Mouse (Mus musculus): ENCODE results near the gene Tlx1. TPM values are rescaled to one million over a fixed set of nuclear protein-coding genes. Genes with fewer than 3 reads are reported as not detected.

The Tlx1 gene
- polyA plus RNA-seq (2014; fragmentation: Illumina TruSeq; extraction: RNeasy Lipid Tissue Mini Kit (QIAGEN cat#74804); ENCODE audit: low read depth, low replicate concordance), result not detected

GRCm38 (mm10) chr19:45150490-45151181 lies at the start of gene Tlx1:
TSS of gene Tlx1 (plus strand) at chr19:45150680.

Other genes starting within 250 kb of the Tlx1 start
- 25.0 TPM for gene Slf2, start 219.5 kb upstream of the Tlx1 start, polyA plus RNA-seq (2014; fragmentation: Illumina TruSeq; extraction: RNeasy Lipid Tissue Mini Kit (QIAGEN cat#74804); ENCODE audit: low read depth, low replicate concordance)
- 10.0 TPM for gene Sema4g, start 161.6 kb upstream of the Tlx1 start, polyA plus RNA-seq (2014; fragmentation: Illumina TruSeq; extraction: RNeasy Lipid Tissue Mini Kit (QIAGEN cat#74804); ENCODE audit: low read depth, low replicate concordance)
- 12.9 TPM for gene Twnk, start 145.0 kb upstream of the Tlx1 start, polyA plus RNA-seq (2014; fragmentation: Illumina TruSeq; extraction: RNeasy Lipid Tissue Mini Kit (QIAGEN cat#74804); ENCODE audit: low read depth, low replicate concordance)
- gene Mrpl43, start 144.2 kb upstream of the Tlx1 start, polyA plus RNA-seq (2014; fragmentation: Illumina TruSeq; extraction: RNeasy Lipid Tissue Mini Kit (QIAGEN cat#74804); ENCODE audit: low read depth, low replicate concordance), result 42.9 TPM
- gene Lzts2, start 136.3 kb upstream of the Tlx1 start, polyA plus RNA-seq (2014; fragmentation: Illumina TruSeq; extraction: RNeasy Lipid Tissue Mini Kit (QIAGEN cat#74804); ENCODE audit: low read depth, low replicate concordance), result 60.8 TPM
- 0.21 TPM for gene Pdzd7, start 105.0 kb upstream of the Tlx1 start, polyA plus RNA-seq (2014; fragmentation: Illumina TruSeq; extraction: RNeasy Lipid Tissue Mini Kit (QIAGEN cat#74804); ENCODE audit: low read depth, low replicate concordance)
- gene Sfxn3, start 103.2 kb upstream of the Tlx1 start, polyA plus RNA-seq (2014; fragmentation: Illumina TruSeq; extraction: RNeasy Lipid Tissue Mini Kit (QIAGEN cat#74804); ENCODE audit: low read depth, low replicate concordance), result 47.0 TPM
- gene Kazald1, start 75.4 kb upstream of the Tlx1 start, polyA plus RNA-seq (2014; fragmentation: Illumina TruSeq; extraction: RNeasy Lipid Tissue Mini Kit (QIAGEN cat#74804); ENCODE audit: low read depth, low replicate concordance), result 7.4 TPM
- not detected for gene Lbx1, start 85.1 kb downstream of the Tlx1 start, polyA plus RNA-seq (2014; fragmentation: Illumina TruSeq; extraction: RNeasy Lipid Tissue Mini Kit (QIAGEN cat#74804); ENCODE audit: low read depth, low replicate concordance)
- 27.7 TPM for gene Btrc, start 213.1 kb downstream of the Tlx1 start, polyA plus RNA-seq (2014; fragmentation: Illumina TruSeq; extraction: RNeasy Lipid Tissue Mini Kit (QIAGEN cat#74804); ENCODE audit: low read depth, low replicate concordance)

Measured in adipose tissue, adult 10 weeks (tissue).